Mouse (Mus musculus): Measurements from ENCODE around the gene Aoah.

- no peak for TF ChIP-seq POLR2A (IDR thresholded peaks at IDR 0.05; ENCODE audit: insufficient read length, low read depth)
- no peak for TF ChIP-seq E2F4 (IDR thresholded peaks at IDR 0.05; ENCODE audit: insufficient read depth)
- no peak for TF ChIP-seq MAX (IDR thresholded peaks at IDR 0.05; ENCODE audit: low read depth)
- TF ChIP-seq MYOD1 (IDR thresholded peaks at IDR 0.05; ENCODE audit: control insufficient read depth in 1 of 3, insufficient read length in 2 of 3, low read depth in 2 of 3): no peak
- TF ChIP-seq POLR2AphosphoS2 (IDR thresholded peaks at IDR 0.05; ENCODE audit: insufficient read length, low read depth): no peak
- TF ChIP-seq TCF12 (IDR thresholded peaks at IDR 0.05; ENCODE audit: insufficient read depth, poor library complexity, severe bottlenecking): no peak
- TF ChIP-seq USF1 (IDR thresholded peaks at IDR 0.05; ENCODE audit: low read depth): no peak
- TF ChIP-seq MYOG (IDR thresholded peaks at IDR 0.05; ENCODE audit: control insufficient read depth in 1 of 3, insufficient read depth in 1 of 3, insufficient read length in 2 of 3, low read depth in 2 of 3): no peak
- TF ChIP-seq SRF (IDR thresholded peaks at IDR 0.05; ENCODE audit: control insufficient read depth, insufficient read length, low read depth): no peak
- no peak for TF ChIP-seq REST (IDR thresholded peaks at IDR 0.05; ENCODE audit: insufficient read depth, insufficient read length)
Observed at GRCm38 (mm10) chr13:21024831-21025230, 230.9 kb downstream of the Aoah start.

Measured in myocyte (in vitro differentiated cells).